Mouse (Mus musculus) hindbrain, embryonic 11.5 days (tissue): ENCODE results near the gene 1600014C23Rik. TPM values are rescaled to one million over a fixed set of nuclear protein-coding genes. Genes with fewer than 3 reads are reported as not detected.

ENCODE experiments used
- ATAC-seq: fragments of 200-750 bp; cut with Nextera tagmentation; 2 replicates; pipeline ENCODE4 v1.8.0; 2017; ENCODE audit warnings: mild to moderate bottlenecking, moderate TSS enrichment, moderate library complexity; ENCODE audit not compliant: low FRiP score
- DNase-seq: peaks from one replicate; pipeline ENCODE4 v3.0.0-alpha.2; 2015; ENCODE audit warnings: low spot score
- H3K27ac ChIP-seq: fragments of 300-500 bp; sonication (generic); 2 replicates; pipeline ENCODE4 v1.5.1; 2014; ENCODE audit warnings: mild to moderate bottlenecking, low read depth, low read length
- H3K27me3 ChIP-seq: fragments of 300-500 bp; sonication (generic); 2 replicates; pipeline ENCODE4 v1.6.1; 2014; ENCODE audit warnings: mild to moderate bottlenecking, low read length, moderate library complexity, mixed read lengths; ENCODE audit not compliant: control insufficient read depth, insufficient read depth
- H3K36me3 ChIP-seq: fragments of 300-500 bp; sonication (generic); 2 replicates; pipeline ENCODE4 v1.6.1; 2014; ENCODE audit warnings: mild to moderate bottlenecking, low read length, moderate library complexity, mixed read lengths; ENCODE audit not compliant: control insufficient read depth, insufficient read depth
- H3K4me1 ChIP-seq: fragments of 300-500 bp; sonication (generic); replicated peaks from 2 replicates; pipeline ENCODE4 v1.6.1; 2014; ENCODE audit warnings: low read length, mixed read lengths; ENCODE audit not compliant: control insufficient read depth, insufficient read depth
- H3K4me2 ChIP-seq: fragments of 300-500 bp; sonication (generic); replicated peaks from 2 replicates; pipeline ENCODE4 v1.6.1; 2014; ENCODE audit warnings: mild to moderate bottlenecking, low read depth, low read length
- H3K4me3 ChIP-seq: fragments of 300-500 bp; sonication (generic); 2 replicates; pipeline ENCODE4 v1.5.1; 2014; ENCODE audit warnings: low read depth, low read length
- H3K9ac ChIP-seq: fragments of 300-500 bp; sonication (generic); 2 replicates; pipeline ENCODE4 v1.6.1; 2014; ENCODE audit warnings: low read depth, low read length
- H3K9me3 ChIP-seq: fragments of 300-500 bp; sonication (generic); 2 replicates; pipeline ENCODE4 v1.6.1; 2016; ENCODE audit warnings: low read length; ENCODE audit not compliant: control insufficient read depth
- WGBS: fragments of 180-500 bp; shearing (Covaris S2); extraction: QIAGEN DNeasy Blood & Tissue Kit; methylation state at CpG from one replicate; pipeline ENCODE4 v1.1.7; 2014; 5-methylcytosine and 5-hydroxymethylcytosine counted together
- polyA plus RNA-seq: library from polyadenylated mRNA; unstranded; fragments of >200 nt; fragmentation: Nextera tagmentation; extraction: Ambion mirVana; gene quantifications from 2 replicates; pipeline ENCODE4 v1.2.1, GENCODE M21; 2014

1600014C23Rik gene
- polyA plus RNA-seq, 1 experiment from 2014 or later, result 0.37 TPM

DNA sequence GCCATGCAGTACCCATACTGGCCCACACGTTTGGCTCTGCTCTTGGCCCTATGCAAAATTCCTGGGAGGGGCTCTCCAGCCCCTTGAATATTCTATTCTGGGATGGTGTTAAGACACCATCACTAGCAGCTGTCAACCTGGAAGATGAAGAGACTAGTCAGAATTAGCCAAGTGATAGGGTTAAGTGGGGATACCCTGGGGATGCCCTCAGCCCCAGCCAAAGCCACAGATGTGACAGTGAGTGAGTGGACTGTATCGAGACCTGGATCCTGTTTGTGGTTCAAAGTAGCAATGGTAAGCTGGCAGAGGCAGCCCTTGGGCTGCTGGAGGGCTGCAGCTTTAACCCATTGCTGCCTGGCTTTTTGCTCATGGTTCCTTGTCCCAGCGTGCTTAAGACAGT is 23.8 kb downstream of the 1600014C23Rik start:
- Histone ChIP-seq H3K4me3 (no peak overlapping the region), H3K9ac (no peak overlapping the region), H3K36me3 (no peaks in the 10 kb centered on the region), H3K4me1 (no peaks in the 10 kb centered on the region), H3K4me2 (no peak overlapping the region), H3K27me3 (no peaks in the 10 kb centered on the region), H3K27ac (no peak overlapping the region), H3K9me3 (no peaks in the 10 kb centered on the region)
- DNase-seq (no peak), ATAC-seq (no peak)
- 50% methylated on average over 3 of the region's 3 CpGs for WGBS

DNA sequence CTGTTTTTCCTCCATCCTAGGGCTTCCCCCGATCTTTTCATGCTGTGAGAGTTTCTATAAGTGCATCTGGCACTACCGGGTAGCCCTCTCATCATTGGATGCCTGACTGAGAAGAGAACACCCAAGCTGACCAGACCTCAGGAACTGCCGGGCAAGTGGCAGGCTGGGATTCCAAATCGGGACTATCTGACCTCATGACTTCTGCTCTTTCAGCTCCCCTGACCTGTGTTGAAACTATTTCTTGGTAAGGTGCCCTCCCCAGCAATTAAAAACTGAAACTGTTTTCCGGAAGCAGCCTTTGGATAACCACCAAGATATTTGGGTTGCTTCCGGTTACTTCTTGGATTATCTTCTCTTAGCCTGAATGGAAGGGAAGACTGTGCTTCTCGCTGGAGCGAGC is 25.5 kb downstream of the 1600014C23Rik start:
- Histone ChIP-seq H3K36me3 (no peaks in the 10 kb centered on the region), H3K9ac (no peak overlapping the region), H3K4me1 (no peaks in the 10 kb centered on the region), H3K9me3 (no peaks in the 10 kb centered on the region), H3K4me3 (no peak overlapping the region), H3K27ac (no peak overlapping the region), H3K4me2 (no peak overlapping the region), H3K27me3 (no peaks in the 10 kb centered on the region)
- WGBS, result 85% methylated on average over 8 of the region's 8 CpGs
- DNase-seq (no peak), ATAC-seq (no peak)

DNA sequence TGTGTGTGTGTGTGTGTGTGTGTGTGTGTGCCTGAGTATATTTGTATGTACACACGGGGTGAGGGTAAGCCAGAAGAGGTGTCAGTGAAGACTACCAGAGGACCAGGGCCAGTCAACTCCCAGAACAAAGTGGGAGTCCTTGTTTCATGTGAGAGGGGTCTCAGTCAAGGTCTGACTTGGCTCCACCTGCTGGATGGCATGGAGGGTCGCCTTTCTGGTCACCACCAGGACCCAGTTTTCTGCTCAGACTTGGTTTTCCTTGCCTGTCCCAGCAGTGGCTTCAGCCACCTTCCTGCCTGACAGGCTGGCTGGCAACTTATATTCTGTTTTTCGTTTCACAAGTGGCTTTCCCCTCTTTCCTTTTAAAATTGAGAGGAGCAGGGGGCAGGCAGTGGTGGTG is 26.3 kb downstream of the 1600014C23Rik start:
- H3K4me1 ChIP-seq, result no peaks in the 10 kb centered on the region
- no peak overlapping the region for H3K4me3 ChIP-seq
- H3K9ac ChIP-seq, result no peak overlapping the region
- no peaks in the 10 kb centered on the region for H3K36me3 ChIP-seq
- DNase-seq, result no peak
- 44% methylated on average over 3 of the region's 3 CpGs for WGBS
- no peak overlapping the region for H3K27ac ChIP-seq
- H3K4me2 ChIP-seq, result no peak overlapping the region
- H3K9me3 ChIP-seq, result no peaks in the 10 kb centered on the region
- ATAC-seq, result no peak
- H3K27me3 ChIP-seq, result no peaks in the 10 kb centered on the region

- H3K4me3 ChIP-seq, result no peak overlapping the region
- no peaks in the 10 kb centered on the region for H3K36me3 ChIP-seq
- no peak overlapping the region for H3K27ac ChIP-seq
- H3K4me2 ChIP-seq, result no peak overlapping the region
- H3K4me1 ChIP-seq, result no peaks in the 10 kb centered on the region
- H3K27me3 ChIP-seq, result no peaks in the 10 kb centered on the region
- no peak overlapping the region for H3K9ac ChIP-seq
- ATAC-seq (no peak), DNase-seq (no peak)
- H3K9me3 ChIP-seq, result no peaks in the 10 kb centered on the region
- WGBS, result 79% methylated on average over 5 of the region's 5 CpGs
Measured at GRCm38 (mm10) chr17:45706796-45707195, 26.8 kb downstream of the 1600014C23Rik start.

- Histone ChIP-seq H3K4me1 (no peaks in the 10 kb centered on the region), H3K4me3 (no peak overlapping the region), H3K9me3 (no peaks in the 10 kb centered on the region), H3K9ac (no peak overlapping the region), H3K27ac (no peak overlapping the region), H3K27me3 (no peaks in the 10 kb centered on the region), H3K36me3 (no peaks in the 10 kb centered on the region), H3K4me2 (no peak overlapping the region)
- no peak for ATAC-seq
- 59% methylated on average over 7 of the region's 7 CpGs for WGBS
- DNase-seq, result no peak
Measured at GRCm38 (mm10) chr17:45703187-45703586, 30.5 kb downstream of the 1600014C23Rik start.

DNA sequence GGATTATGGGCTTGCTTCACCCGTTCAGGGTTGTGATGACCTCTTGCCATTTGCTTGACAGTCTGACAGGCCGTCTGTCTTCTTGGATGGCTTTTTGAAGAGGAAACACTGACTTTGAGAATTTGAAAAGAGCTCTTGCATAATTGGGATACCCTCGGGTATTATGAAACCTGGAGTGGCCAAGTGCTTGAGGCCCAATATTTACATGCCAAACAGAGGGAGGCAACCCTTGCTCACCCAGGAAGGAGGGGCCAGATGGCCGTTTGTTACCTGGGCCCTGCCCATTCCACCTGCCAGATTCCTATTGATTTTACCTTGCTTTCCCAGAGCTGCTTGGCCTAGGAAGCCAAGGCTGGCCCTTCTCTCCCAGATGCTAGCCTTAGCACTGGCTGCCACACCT is 31.4 kb downstream of the 1600014C23Rik start:
- ATAC-seq (no peak), DNase-seq (no peak)
- Histone ChIP-seq H3K4me2 (no peak overlapping the region), H3K9ac (no peak overlapping the region), H3K27ac (0 out of 2 replicates have a peak overlapping the region, but pooled peaks have one; percentile 5), H3K4me3 (no peak overlapping the region), H3K4me1 (no peaks in the 10 kb centered on the region), H3K27me3 (no peaks in the 10 kb centered on the region), H3K9me3 (no peaks in the 10 kb centered on the region), H3K36me3 (no peaks in the 10 kb centered on the region)
- WGBS, result 53% methylated on average over 4 of the region's 4 CpGs

- ATAC-seq, result no peak
- Histone ChIP-seq H3K4me1 (no peaks in the 10 kb centered on the region), H3K27ac (no peak overlapping the region), H3K36me3 (no peaks in the 10 kb centered on the region), H3K9me3 (no peaks in the 10 kb centered on the region), H3K4me3 (no peak overlapping the region), H3K9ac (no peak overlapping the region), H3K4me2 (no peak overlapping the region), H3K27me3 (no peaks in the 10 kb centered on the region)
- 71% methylated on average over 9 of the region's 9 CpGs for WGBS
- DNase-seq, result no peak
Measured at GRCm38 (mm10) chr17:45701236-45701591, 32.4 kb downstream of the 1600014C23Rik start.

DNA sequence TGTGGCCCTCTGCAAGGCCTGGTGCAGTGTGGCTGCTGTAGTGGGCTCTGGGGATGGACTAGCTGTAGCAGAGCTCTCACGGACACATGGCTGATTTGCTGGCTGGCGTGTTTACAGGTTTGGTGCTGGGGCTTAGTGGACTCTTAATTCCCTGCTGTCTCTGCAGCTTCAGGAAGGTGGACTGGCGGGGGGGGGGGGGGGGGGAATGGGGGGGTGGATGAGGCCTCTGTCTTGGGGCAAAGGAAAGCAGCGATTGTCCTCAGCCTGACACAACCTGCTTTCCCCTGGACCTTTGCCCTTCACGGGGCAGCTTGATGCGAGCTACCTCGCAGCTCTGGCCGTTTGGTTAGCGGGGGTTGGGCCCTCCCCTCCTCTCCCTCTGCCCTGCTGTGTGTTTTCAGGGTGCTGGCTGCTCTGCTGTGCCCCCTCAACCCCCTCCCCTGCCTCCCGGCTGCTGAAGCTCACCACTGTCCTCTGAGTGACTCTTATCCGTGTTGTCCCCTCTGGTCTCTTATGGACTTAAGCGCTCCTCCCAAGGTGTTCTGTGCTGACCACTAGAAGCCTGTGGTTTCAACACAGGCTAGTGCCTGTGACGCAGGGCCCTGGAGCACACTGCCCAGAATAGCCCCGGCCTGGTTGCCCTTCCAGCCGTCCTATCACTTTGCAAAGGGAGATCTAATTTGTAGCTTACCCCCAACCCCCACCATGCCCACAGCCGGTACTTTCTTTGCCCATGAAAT is 33.0 kb downstream of the 1600014C23Rik start:
- DNase-seq (no peak), ATAC-seq (no peak)
- no peaks in the 10 kb centered on the region for H3K27me3 ChIP-seq
- no peak overlapping the region for H3K4me2 ChIP-seq
- 52% methylated on average over 11 of the region's 16 CpGs for WGBS
- no peaks in the 10 kb centered on the region for H3K36me3 ChIP-seq
- H3K27ac ChIP-seq, result no peak overlapping the region
- H3K9me3 ChIP-seq, result no peaks in the 10 kb centered on the region
- 0 out of 2 replicates have a peak overlapping the region, but pooled peaks have one; percentile 11 for H3K9ac ChIP-seq
- H3K4me3 ChIP-seq, result no peak overlapping the region
- no peaks in the 10 kb centered on the region for H3K4me1 ChIP-seq

DNA sequence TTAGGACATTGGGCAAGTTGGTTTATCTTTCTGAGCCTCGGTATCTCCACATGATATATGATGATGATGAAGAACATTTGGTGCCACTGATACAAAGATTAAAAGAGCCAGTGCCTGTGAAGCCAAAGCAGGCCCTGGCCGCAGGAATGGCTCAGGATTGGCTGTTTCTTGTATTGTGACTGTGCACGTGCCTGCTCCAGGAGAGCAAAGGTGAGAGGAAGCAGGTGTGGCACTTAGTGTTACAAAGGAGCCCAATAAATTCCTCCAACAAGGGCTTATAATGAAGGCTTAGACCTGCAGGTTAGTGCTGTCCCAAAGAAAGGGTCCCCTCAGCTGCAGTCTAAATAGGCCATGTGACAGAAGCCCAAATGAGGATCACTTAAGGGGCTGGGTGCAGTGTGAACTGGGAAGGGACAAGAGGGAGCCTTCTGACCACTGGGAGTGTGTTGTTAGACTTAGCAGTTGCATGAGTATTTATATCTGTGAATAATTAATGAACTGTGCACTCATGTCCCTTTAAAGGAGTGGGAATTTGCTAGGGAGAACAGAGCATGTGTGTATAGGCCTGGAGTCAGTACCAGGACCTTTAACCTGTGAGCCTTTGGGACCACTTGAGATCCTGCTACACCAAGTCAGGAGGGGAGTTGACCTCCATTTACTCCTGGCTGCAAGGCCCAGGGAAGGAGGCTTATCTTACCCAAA is 34.5 kb downstream of the 1600014C23Rik start:
- H3K4me1 ChIP-seq, result no peaks in the 10 kb centered on the region
- H3K36me3 ChIP-seq, result no peaks in the 10 kb centered on the region
- H3K27ac ChIP-seq, result no peak overlapping the region
- 82% methylated on average over 3 of the region's 3 CpGs for whole genome bisulfite sequencing
- H3K4me2 ChIP-seq, result no peak overlapping the region
- H3K9ac ChIP-seq, result no peak overlapping the region
- H3K4me3 ChIP-seq, result no peak overlapping the region
- ATAC-seq, result no peak
- H3K9me3 ChIP-seq, result no peaks in the 10 kb centered on the region
- DNase-seq, result no peak
- no peaks in the 10 kb centered on the region for H3K27me3 ChIP-seq
